Mouse (Mus musculus) CH12.LX (cell line): Measurements from ENCODE around the gene Itgal.

Experiments used
- CHD1 ChIP-seq: IDR thresholded peaks from 2 replicates; pipeline ENCODE4 v1.6.1; 2012; ENCODE audit warnings: low read depth, low read length, improper control_type of control experiment, inconsistent platforms
- CTCF ChIP-seq, 2 experiments: IDR thresholded peaks in 1 of 2; conservative IDR thresholded peaks in 1 of 2; 2 replicates each; pipeline ENCODE4 v1.5.1; 2011 to 2012; ENCODE audit warnings: low read depth in 2 of 2, low read length in 2 of 2, improper control_type of control experiment in 1 of 2, inconsistent platforms in 1 of 2, mild to moderate bottlenecking in 1 of 2, moderate library complexity in 1 of 2
- E2F4 ChIP-seq: IDR thresholded peaks from 2 replicates; pipeline ENCODE4 v1.6.1; 2011; ENCODE audit warnings: low read depth, low read length, improper control_type of control experiment; ENCODE audit not compliant: insufficient replicate concordance
- IRF4 ChIP-seq: IDR thresholded peaks from 2 replicates; pipeline ENCODE4 v1.6.1; 2014; ENCODE audit warnings: low read depth, mild to moderate bottlenecking, inconsistent platforms, low read length, improper control_type of control experiment
- KAT2A ChIP-seq: IDR thresholded peaks from 2 replicates; pipeline ENCODE4 v1.6.1; 2012; ENCODE audit warnings: low read length, improper control_type of control experiment, inconsistent platforms; ENCODE audit not compliant: insufficient replicate concordance
- NELFE ChIP-seq: IDR thresholded peaks from 2 replicates; pipeline ENCODE4 v1.6.1; 2011; ENCODE audit warnings: low read depth, low read length, improper control_type of control experiment
- NRF1 ChIP-seq: IDR thresholded peaks from 2 replicates; pipeline ENCODE4 v1.6.1; 2014; ENCODE audit warnings: low read depth, mild to moderate bottlenecking, inconsistent platforms, low read length, improper control_type of control experiment, moderate library complexity
- POLR2A ChIP-seq: IDR thresholded peaks from 2 replicates; pipeline ENCODE4 v1.6.1; 2011; ENCODE audit warnings: low read depth, mild to moderate bottlenecking, improper control_type of control experiment, low read length
- TCF12 ChIP-seq: IDR thresholded peaks from 2 replicates; pipeline ENCODE4 v1.6.1; 2014; ENCODE audit warnings: low read depth, mild to moderate bottlenecking, inconsistent platforms, low read length, improper control_type of control experiment

DNA sequence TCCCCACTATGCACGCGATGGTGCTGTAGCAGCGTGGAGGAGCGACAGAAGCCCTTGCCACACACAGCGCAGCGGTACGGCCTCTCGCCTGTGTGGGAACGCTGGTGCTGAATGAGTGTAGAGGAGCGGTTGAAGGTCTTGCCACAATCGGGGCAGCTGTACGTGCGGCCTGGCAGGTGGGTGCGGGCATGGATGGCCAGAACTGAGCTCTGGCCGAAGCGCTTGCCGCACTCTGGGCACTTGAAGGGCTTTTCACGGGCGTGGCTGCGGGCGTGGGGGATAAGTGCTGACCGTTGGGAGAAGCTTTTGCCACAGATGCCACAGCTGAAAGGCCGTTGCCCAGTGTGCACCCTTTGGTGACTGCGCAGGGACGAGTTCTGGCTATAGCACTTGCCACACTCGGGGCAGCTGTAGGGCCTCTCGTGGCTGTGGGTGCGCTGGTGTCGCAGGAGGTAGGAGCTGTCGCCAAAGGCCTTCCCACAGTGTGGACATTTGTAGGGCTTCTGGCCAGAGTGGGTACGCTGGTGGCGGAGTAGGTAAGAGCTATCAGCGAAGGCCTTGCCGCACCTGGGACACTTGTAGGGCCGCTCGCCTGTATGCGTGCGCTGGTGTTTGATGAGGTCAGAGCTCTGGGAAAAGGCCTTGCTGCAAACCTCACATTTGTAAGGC, 47.4 kb downstream of the Itgal start:
- no peak for TF ChIP-seq CTCF (conservative IDR thresholded peaks at IDR 0.05 in 1 of 2, IDR thresholded peaks at IDR 0.05 in 1 of 2; ENCODE audit: low read depth in 2 of 2, low read length in 2 of 2)
- no peak for TF ChIP-seq TCF12
- TF ChIP-seq CHD1, result no peak
- no peak for TF ChIP-seq POLR2A
- no peak for TF ChIP-seq KAT2A
- no peak for TF ChIP-seq NRF1
- TF ChIP-seq IRF4, result no peak
- no peak for TF ChIP-seq E2F4
- TF ChIP-seq NELFE, result no peak
